Mouse (Mus musculus): Measurements from ENCODE around the gene Hcfc1r1. TPM values are rescaled to one million over a fixed set of nuclear protein-coding genes. Genes with fewer than 3 reads are reported as not detected.

The Hcfc1r1 gene
- polyA plus RNA-seq, 1 experiment from 2014 or later = 84.9 TPM

GRCm38 (mm10) chr17:23699131-23700077 lies 26.0 kb downstream of the Hcfc1r1 start:
- peak overlapping the region; percentile 70 for H3K4me3 ChIP-seq (replicated peaks)
- 0 out of 2 replicates have a peak overlapping the region, but pooled peaks have one; percentile 8 for H3K27ac ChIP-seq
- H3K4me2 ChIP-seq (replicated peaks) = peak overlapping the region; percentile 90
- peaks cover 10% of the 10 kb centered on the region; the same call in 1 of the 2 replicates for H3K4me1 ChIP-seq (replicated peaks)
- H3K9me3 ChIP-seq = no peaks in the 10 kb centered on the region
- peak; percentile 78 for ATAC-seq
- under 1% methylated on average over 62 of the region's 101 CpGs for WGBS
- H3K27me3 ChIP-seq = peaks cover 51% of the 10 kb centered on the region
- H3K36me3 ChIP-seq = no peaks in the 10 kb centered on the region
- peak overlapping the region; percentile 74 for H3K9ac ChIP-seq (replicated peaks)

- ATAC-seq = peak; percentile 97
Observed at GRCm38 (mm10) chr17:23700079-23700478, 26.7 kb downstream of the Hcfc1r1 start.

GRCm38 (mm10) chr17:23703301-23703700 lies 29.9 kb downstream of the Hcfc1r1 start:
- peaks cover 34% of the 10 kb centered on the region for H3K27me3 ChIP-seq

More at GRCm38 (mm10) chr17:23700079-23700478, 26.7 kb downstream of the Hcfc1r1 start:
- Histone ChIP-seq H3K4me2 (replicated peaks) (peak overlapping the region; percentile 90), H3K9me3 (no peaks in the 10 kb centered on the region), H3K4me1 (replicated peaks) (peaks cover 10% of the 10 kb centered on the region; the same call in 1 of the 2 replicates), H3K9ac (replicated peaks) (peak overlapping the region; percentile 74), H3K27me3 (peaks cover 47% of the 10 kb centered on the region), H3K36me3 (no peaks in the 10 kb centered on the region), H3K4me3 (replicated peaks) (peak overlapping the region; percentile 70), H3K27ac (0 out of 2 replicates have a peak overlapping the region, but pooled peaks have one; percentile 8)
- under 1% methylated on average over 28 of the region's 28 CpGs for WGBS

GRCm38 (mm10) chr17:23704741-23705140 lies 31.3 kb downstream of the Hcfc1r1 start:
- peaks cover 3% of the 10 kb centered on the region; the same call in 1 of the 2 replicates for H3K4me1 ChIP-seq (replicated peaks)
- no peak overlapping the region for H3K27ac ChIP-seq
- H3K4me3 ChIP-seq (replicated peaks) = no peak overlapping the region
- H3K9me3 ChIP-seq = no peaks in the 10 kb centered on the region
- H3K27me3 ChIP-seq = peaks cover 23% of the 10 kb centered on the region
- WGBS = 55% methylated on average over 7 of the region's 7 CpGs
- no peak overlapping the region for H3K4me2 ChIP-seq (replicated peaks)
- no peaks in the 10 kb centered on the region for H3K36me3 ChIP-seq
- no peak for ATAC-seq
- no peak overlapping the region for H3K9ac ChIP-seq (replicated peaks)

More at GRCm38 (mm10) chr17:23703301-23703700, 29.9 kb downstream of the Hcfc1r1 start:
- H3K4me2 ChIP-seq (replicated peaks) = no peak overlapping the region
- WGBS = 80% methylated on average over 9 of the region's 9 CpGs
- H3K27ac ChIP-seq = no peak overlapping the region
- no peaks in the 10 kb centered on the region for H3K36me3 ChIP-seq
- peaks cover 10% of the 10 kb centered on the region; the same call in 1 of the 2 replicates for H3K4me1 ChIP-seq (replicated peaks)
- no peak overlapping the region for H3K9ac ChIP-seq (replicated peaks)
- ATAC-seq = no peak
- no peak overlapping the region for H3K4me3 ChIP-seq (replicated peaks)
- no peaks in the 10 kb centered on the region for H3K9me3 ChIP-seq

GRCm38 (mm10) chr17:23705525-23706104 lies 32.2 kb downstream of the Hcfc1r1 start:
- 72% methylated on average over 7 of the region's 7 CpGs for WGBS
- H3K27ac ChIP-seq = no peak overlapping the region
- H3K4me2 ChIP-seq (replicated peaks) = no peak overlapping the region
- no peak overlapping the region for H3K9ac ChIP-seq (replicated peaks)
- no peaks in the 10 kb centered on the region; the same call in 1 of the 2 replicates for H3K4me1 ChIP-seq (replicated peaks)
- no peak; the same call in 1 of the 2 replicates for ATAC-seq
- H3K9me3 ChIP-seq = no peaks in the 10 kb centered on the region
- peaks cover 22% of the 10 kb centered on the region for H3K27me3 ChIP-seq
- H3K36me3 ChIP-seq = no peaks in the 10 kb centered on the region
- H3K4me3 ChIP-seq (replicated peaks) = no peak overlapping the region

GRCm38 (mm10) chr17:23706212-23706611 lies 32.8 kb downstream of the Hcfc1r1 start:
- H3K4me2 ChIP-seq (replicated peaks) = no peak overlapping the region
- WGBS = 1% methylated on average over 3 of the region's 3 CpGs
- no peaks in the 10 kb centered on the region for H3K36me3 ChIP-seq
- no peak overlapping the region for H3K9ac ChIP-seq (replicated peaks)
- ATAC-seq = peak; percentile 68
- no peaks in the 10 kb centered on the region for H3K9me3 ChIP-seq
- H3K4me1 ChIP-seq (replicated peaks) = no peaks in the 10 kb centered on the region; the same call in 1 of the 2 replicates
- H3K27me3 ChIP-seq = peaks cover 16% of the 10 kb centered on the region
- no peak overlapping the region for H3K27ac ChIP-seq
- no peak overlapping the region for H3K4me3 ChIP-seq (replicated peaks)

- Histone ChIP-seq H3K9me3 (no peaks in the 10 kb centered on the region), H3K4me3 (replicated peaks) (no peak overlapping the region)
Observed at GRCm38 (mm10) chr17:23717003-23717402, 43.6 kb downstream of the Hcfc1r1 start.

GRCm38 (mm10) chr17:23719455-23719854 lies 46.1 kb downstream of the Hcfc1r1 start:
- Histone ChIP-seq H3K4me2 (replicated peaks) (no peak overlapping the region), H3K9me3 (no peaks in the 10 kb centered on the region), H3K27ac (no peak overlapping the region), H3K36me3 (no peaks in the 10 kb centered on the region), H3K9ac (replicated peaks) (no peak overlapping the region), H3K4me1 (replicated peaks) (no peaks in the 10 kb centered on the region), H3K4me3 (replicated peaks) (no peak overlapping the region), H3K27me3 (no peaks in the 10 kb centered on the region)
- WGBS = 14% methylated on average over 1 of the region's 1 CpGs
- ATAC-seq = no peak

More at GRCm38 (mm10) chr17:23717003-23717402, 43.6 kb downstream of the Hcfc1r1 start:
- ATAC-seq = no peak
- Histone ChIP-seq H3K4me2 (replicated peaks) (no peak overlapping the region), H3K4me1 (replicated peaks) (no peaks in the 10 kb centered on the region), H3K27me3 (no peaks in the 10 kb centered on the region), H3K9ac (replicated peaks) (no peak overlapping the region), H3K27ac (no peak overlapping the region), H3K36me3 (no peaks in the 10 kb centered on the region)
- WGBS = 53% methylated on average over 2 of the region's 2 CpGs

GRCm38 (mm10) chr17:23721886-23722285 lies 48.5 kb downstream of the Hcfc1r1 start:
- H3K4me1 ChIP-seq (replicated peaks) = peaks cover 9% of the 10 kb centered on the region
- no peak overlapping the region for H3K4me3 ChIP-seq (replicated peaks)
- no peak overlapping the region for H3K4me2 ChIP-seq (replicated peaks)
- H3K27me3 ChIP-seq = no peaks in the 10 kb centered on the region
- no peak overlapping the region for H3K27ac ChIP-seq
- no peak for ATAC-seq
- no peaks in the 10 kb centered on the region for H3K9me3 ChIP-seq
- H3K9ac ChIP-seq (replicated peaks) = no peak overlapping the region
- no peaks in the 10 kb centered on the region for H3K36me3 ChIP-seq
- 92% methylated on average over 2 of the region's 2 CpGs for WGBS

GRCm38 (mm10) chr17:23722376-23723125 lies 49.2 kb downstream of the Hcfc1r1 start, which contains the start of gene 1520401A03Rik:
Gene 1520401A03Rik, minus strand, starts transcription at chr17:23722783.
- H3K4me1 ChIP-seq (replicated peaks) = peaks cover 13% of the 10 kb centered on the region
- no peaks in the 10 kb centered on the region for H3K27me3 ChIP-seq
- H3K9me3 ChIP-seq = no peaks in the 10 kb centered on the region
- 76% methylated on average over 7 of the region's 7 CpGs for WGBS
- no peak within 1 kb of the TSS for H3K9ac ChIP-seq (replicated peaks)
- H3K4me3 ChIP-seq (replicated peaks) = no peak within 1 kb of the TSS
- no peak within 1 kb of the TSS for H3K4me2 ChIP-seq (replicated peaks)
- no peak for ATAC-seq
- H3K27ac ChIP-seq = no peak within 1 kb of the TSS
- H3K36me3 ChIP-seq = no peaks in the 10 kb centered on the region

All from midbrain, embryonic 13.5 days (tissue).